Mouse (Mus musculus) bone marrow, adult 2 months (tissue): Measurements from ENCODE around the gene Lasp1. TPM values are rescaled to one million over a fixed set of nuclear protein-coding genes. Genes with fewer than 3 reads are reported as not detected.

ENCODE experiments used
- H3K27ac ChIP-seq: fragments of 200-500 bp; 2 replicates; pipeline ENCODE4 v1.5.1; 2012; ENCODE audit warnings: low read depth, mild to moderate bottlenecking, control low read depth, inconsistent platforms, low read length; ENCODE audit not compliant: control insufficient read depth, poor library complexity, insufficient read depth
- H3K4me1 ChIP-seq: fragments of 200-500 bp; 2 replicates; pipeline ENCODE4 v1.6.1; 2011; ENCODE audit warnings: low read length; ENCODE audit not compliant: control insufficient read depth, insufficient read depth
- H3K4me3 ChIP-seq: fragments of 200-500 bp; replicated peaks from 2 replicates; pipeline ENCODE3; 2011; ENCODE audit warnings: mild to moderate bottlenecking, low read depth, low read length, control low read depth; ENCODE audit not compliant: control insufficient read depth
- CTCF ChIP-seq: fragments of 200-500 bp; IDR thresholded peaks from 2 replicates; pipeline ENCODE4 v1.5.1; 2011; ENCODE audit warnings: low read length, control low read depth; ENCODE audit not compliant: control insufficient read depth, insufficient read depth
- POLR2A ChIP-seq: fragments of 200-500 bp; IDR thresholded peaks from 2 replicates; pipeline ENCODE4 v1.6.1; 2011; ENCODE audit warnings: low read depth, mild to moderate bottlenecking, control low read depth, low read length, borderline replicate concordance; ENCODE audit not compliant: control insufficient read depth
- WGBS: fragments of 180-500 bp; shearing (Covaris S2); methylation state at CpG from one replicate; pipeline ENCODE4 v1.1.7; 2018; 5-methylcytosine and 5-hydroxymethylcytosine counted together
- polyA plus RNA-seq: library from polyadenylated mRNA; stranded (reverse); fragments of >200 nt; gene quantifications from 2 replicates; pipeline ENCODE4 v1.2.4, GENCODE M21; 2011; ENCODE audit warnings: low replicate concordance; ENCODE audit not compliant: missing spikeins, insufficient read depth, insufficient read length

Gene Lasp1
- polyA plus RNA-seq, 1 experiment: 99.2 TPM

DNA sequence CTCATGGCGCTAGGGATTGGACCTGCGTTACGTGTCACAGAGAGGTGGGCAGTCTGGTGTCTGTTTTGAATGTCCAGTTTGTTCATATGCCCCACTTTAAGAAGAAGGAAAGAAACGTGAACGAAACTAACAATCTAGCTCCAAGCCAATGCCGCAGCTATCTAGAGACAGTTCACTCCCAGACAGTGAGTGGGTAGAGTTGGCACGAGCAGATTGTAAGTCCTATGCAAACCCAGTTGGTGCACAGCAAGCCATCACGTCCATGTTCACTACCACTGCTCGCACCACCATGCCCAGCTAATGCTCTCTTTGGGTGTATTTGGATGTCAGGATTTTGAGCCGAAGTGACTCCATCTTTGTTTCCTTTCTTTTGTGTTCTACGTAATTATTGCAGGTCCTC is 25.4 kb downstream of the Lasp1 start:
- H3K27ac ChIP-seq: no peak overlapping the region
- WGBS: 88% methylated on average over 11 of the region's 11 CpGs
- H3K4me3 ChIP-seq: no peak overlapping the region
- peaks cover 25% of the 10 kb centered on the region for H3K4me1 ChIP-seq
- TF ChIP-seq POLR2A (no peak), CTCF (no peak)

GRCm38 (mm10) chr11:97824895-97825294 is 26.1 kb downstream of the Lasp1 start:
- Histone ChIP-seq H3K27ac (peak overlapping the region; percentile 82), H3K4me1 (peaks cover 26% of the 10 kb centered on the region), H3K4me3 (no peak overlapping the region)
- TF ChIP-seq POLR2A (no peak), CTCF (no peak)
- 14% methylated on average over 6 of the region's 6 CpGs for whole genome bisulfite sequencing

DNA sequence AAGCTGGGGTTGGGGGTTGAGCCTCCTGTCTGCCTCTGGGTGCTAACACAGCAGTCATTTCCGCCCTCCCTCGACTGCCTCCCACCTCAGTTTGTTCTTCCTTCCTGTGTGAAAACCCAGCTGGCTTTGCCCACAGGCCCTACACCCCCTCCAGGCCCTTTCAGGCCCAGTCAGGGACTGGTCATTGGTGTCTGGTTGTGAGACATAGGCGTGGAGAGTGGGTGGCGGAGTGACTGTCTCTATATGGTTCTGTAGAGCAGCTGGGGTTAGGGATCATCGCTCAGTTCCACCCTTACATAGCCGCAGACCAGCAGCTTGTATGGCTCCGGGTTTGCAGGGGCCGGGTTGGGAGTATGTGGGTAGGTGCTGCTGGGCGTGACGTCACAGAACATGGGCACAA is 26.5 kb downstream of the Lasp1 start:
- 12% methylated on average over 10 of the region's 10 CpGs for WGBS
- Histone ChIP-seq H3K4me3 (no peak overlapping the region), H3K27ac (peak overlapping the region; percentile 82), H3K4me1 (peaks cover 25% of the 10 kb centered on the region)
- TF ChIP-seq CTCF (no peak), POLR2A (no peak)

DNA sequence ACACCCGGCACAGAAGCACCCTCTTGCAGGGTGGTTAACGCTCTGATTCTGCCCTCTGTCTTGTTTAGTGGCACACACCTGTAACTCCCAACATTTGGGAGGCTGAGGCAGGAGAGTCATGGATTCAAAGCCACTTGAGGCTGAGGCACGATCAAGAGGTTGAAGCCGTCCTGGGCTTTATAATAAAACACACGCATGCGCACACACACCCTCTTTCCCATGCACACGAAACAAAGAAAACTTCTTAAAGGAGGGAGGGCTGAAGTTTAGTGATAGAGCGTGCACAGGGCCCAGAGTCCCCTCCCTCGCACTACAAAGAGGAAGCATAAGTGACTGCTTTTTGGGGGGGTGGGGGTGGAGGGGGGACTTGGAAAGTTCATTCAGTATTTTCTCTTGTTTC is 27.2 kb downstream of the Lasp1 start:
- peaks cover 25% of the 10 kb centered on the region for H3K4me1 ChIP-seq
- 8% methylated on average over 9 of the region's 9 CpGs for WGBS
- peak overlapping the region; percentile 82 for H3K27ac ChIP-seq

DNA sequence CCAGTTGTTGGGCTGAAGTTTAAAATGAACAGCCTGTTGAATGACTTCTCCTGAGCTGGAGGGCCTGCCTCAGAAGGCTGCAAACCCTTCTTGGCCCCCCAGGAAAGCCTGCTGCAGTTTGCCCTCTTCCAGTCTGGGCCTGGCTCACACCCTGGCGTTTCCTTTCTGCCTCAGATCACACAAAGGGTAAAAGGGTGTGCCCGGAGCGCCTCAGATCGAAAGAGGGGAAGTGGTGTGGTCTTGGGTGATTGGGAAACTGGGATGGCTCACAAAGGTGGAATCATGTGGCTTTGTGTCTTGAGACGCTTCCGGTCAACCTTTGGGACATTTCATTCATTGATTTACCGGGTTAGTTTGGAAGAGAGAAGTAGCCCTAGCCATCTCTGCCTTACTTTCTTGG is 27.6 kb downstream of the Lasp1 start:
- H3K4me1 ChIP-seq: peaks cover 27% of the 10 kb centered on the region

More for the DNA sequence above, 27.2 kb downstream of the Lasp1 start:
- no peak overlapping the region for H3K4me3 ChIP-seq
- TF ChIP-seq POLR2A (no peak), CTCF (no peak)

GRCm38 (mm10) chr11:97827654-97828053 is 28.9 kb downstream of the Lasp1 start:
- no peak for TF ChIP-seq CTCF
- no peak for TF ChIP-seq POLR2A
- Histone ChIP-seq H3K27ac (no peak overlapping the region), H3K4me1 (peaks cover 27% of the 10 kb centered on the region), H3K4me3 (no peak overlapping the region)
- 84% methylated on average over 6 of the region's 6 CpGs for WGBS

More for the DNA sequence above, 27.6 kb downstream of the Lasp1 start:
- Histone ChIP-seq H3K4me3 (no peak overlapping the region), H3K27ac (peak overlapping the region; percentile 82)
- 7% methylated on average over 7 of the region's 7 CpGs for WGBS
- TF ChIP-seq POLR2A: no peak
- TF ChIP-seq CTCF: no peak

GRCm38 (mm10) chr11:97829365-97829764 is 30.6 kb downstream of the Lasp1 start:
- TF ChIP-seq POLR2A: no peak
- no peak for TF ChIP-seq CTCF
- peaks cover 25% of the 10 kb centered on the region for H3K4me1 ChIP-seq
- H3K4me3 ChIP-seq: no peak overlapping the region
- H3K27ac ChIP-seq: peak overlapping the region; percentile 11; the same call in 1 of the 2 replicates
- 33% methylated on average over 7 of the region's 7 CpGs for WGBS

DNA sequence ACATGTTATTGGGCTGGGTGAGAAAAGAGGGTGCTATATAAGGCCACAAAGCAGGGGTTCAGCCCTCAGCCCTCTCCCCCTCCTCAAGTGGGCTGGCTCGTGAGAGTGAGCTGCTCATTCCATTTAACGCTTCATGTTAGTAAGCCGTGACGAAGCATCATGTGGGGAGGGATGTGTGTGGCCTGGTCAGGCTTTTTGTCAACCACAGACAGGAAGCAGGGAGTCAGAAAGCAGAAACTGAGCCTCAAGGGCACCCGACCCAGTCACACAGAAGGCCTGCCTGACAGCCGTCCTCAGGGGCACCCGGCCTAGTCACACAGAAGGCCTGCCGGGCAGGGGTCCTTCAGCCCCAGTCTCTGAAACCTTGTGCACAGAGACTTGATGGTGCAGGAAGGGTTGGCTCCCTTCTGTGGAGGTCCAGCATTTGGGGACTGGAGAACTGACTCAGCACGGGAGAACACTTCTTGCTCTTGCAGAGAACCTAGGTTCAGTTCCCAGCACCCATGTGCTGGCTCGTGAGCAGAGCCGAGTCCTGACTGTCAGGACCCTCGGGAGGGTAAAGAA is 31.2 kb downstream of the Lasp1 start:
- peaks cover 22% of the 10 kb centered on the region for H3K4me1 ChIP-seq
- 6% methylated on average over 12 of the region's 12 CpGs for WGBS
- no peak overlapping the region for H3K4me3 ChIP-seq
- no peak for TF ChIP-seq CTCF
- no peak for TF ChIP-seq POLR2A
- H3K27ac ChIP-seq: peak overlapping the region; percentile 62

DNA sequence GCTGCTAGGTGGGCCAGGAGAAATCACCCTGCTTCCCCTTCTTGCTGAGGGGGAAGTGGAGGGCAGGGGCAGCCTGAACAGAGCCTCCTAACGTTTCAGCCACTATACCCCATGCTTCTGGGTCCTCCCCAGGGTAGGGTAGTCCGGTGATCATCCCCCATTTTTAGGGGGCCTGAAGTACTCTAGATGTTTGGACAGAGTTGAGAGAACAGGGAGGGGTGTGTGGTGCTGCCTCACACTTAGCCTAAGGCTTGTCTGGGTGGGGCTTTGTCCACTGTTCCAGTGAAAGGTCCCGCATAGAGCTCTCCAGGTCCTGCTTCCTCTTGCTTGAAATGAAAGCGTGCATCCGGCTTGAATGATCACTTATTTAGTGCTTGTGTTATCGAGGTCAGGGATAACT is 31.7 kb downstream of the Lasp1 start:
- TF ChIP-seq POLR2A (no peak), CTCF (no peak)
- Histone ChIP-seq H3K4me1 (peaks cover 19% of the 10 kb centered on the region), H3K27ac (peak overlapping the region; percentile 62), H3K4me3 (no peak overlapping the region)
- WGBS: 17% methylated on average over 6 of the region's 6 CpGs
